Mouse (Mus musculus) kidney, adult 11 months (tissue): Measurements from ENCODE around the gene Vmn1r27.

Experiments
- DNase-seq: peaks from one replicate; pipeline ENCODE4 v3.0.0; 2022

Vmn1r27 gene

GRCm38 (mm10) chr6:58218721-58219120, at the start of gene Vmn1r27:
TSS of gene Vmn1r27 (minus strand) at chr6:58218821.
- no peak for DNase-seq

- DNase-seq = no peak
Measured at GRCm38 (mm10) chr6:58261737-58262136, 43.1 kb upstream of the Vmn1r27 start, which contains the start of gene Vmn1r28. TSS of gene Vmn1r28 (plus strand) at chr6:58262037.

- DNase-seq = no peak
Measured at GRCm38 (mm10) chr6:58216119-58216518, 2.5 kb downstream of the Vmn1r27 start.
